Mouse (Mus musculus) MEL (cell line): Measurements from ENCODE around the gene Wdr37. TPM values are rescaled to one million over a fixed set of nuclear protein-coding genes. Genes with fewer than 3 reads are reported as not detected.

ENCODE experiments used
- DNase-seq: peaks from one replicate; pipeline ENCODE4 v3.0.0; 2011; ENCODE audit warnings: low read depth, low spot score
- H3K27ac ChIP-seq: 2 replicates; pipeline ENCODE4 v1.5.1; 2012; ENCODE audit warnings: low read depth, mild to moderate bottlenecking, control low read depth, low read length, moderate library complexity; ENCODE audit not compliant: control insufficient read depth
- H3K27me3 ChIP-seq, 2 experiments: fragments of 150-350 bp in 1 of 2; sonication (generic) in 1 of 2; 2 replicates each; pipeline ENCODE4 v1.6.1; 2012; ENCODE audit warnings: low read length in 2 of 2, mild to moderate bottlenecking in 2 of 2, improper control_type of control experiment in 1 of 2, moderate library complexity in 1 of 2; ENCODE audit not compliant: insufficient read depth in 2 of 2, control insufficient read depth in 1 of 2
- H3K36me3 ChIP-seq, 2 experiments: 2 replicates each; pipeline ENCODE4 v1.6.1; 2012 to 2014; ENCODE audit warnings: low read length in 2 of 2, improper control_type of control experiment in 1 of 2, inconsistent platforms in 1 of 2, mild to moderate bottlenecking in 1 of 2; ENCODE audit not compliant: insufficient read depth in 2 of 2, control insufficient read depth in 1 of 2
- H3K4me1 ChIP-seq, 2 experiments: fragments of 150-350 bp in 1 of 2; sonication (generic) in 1 of 2; 2 replicates each; pipeline ENCODE4 v1.6.1; 2012; ENCODE audit warnings: low read length in 2 of 2, improper control_type of control experiment in 1 of 2, mild to moderate bottlenecking in 1 of 2; ENCODE audit not compliant: insufficient read depth in 2 of 2, control insufficient read depth in 1 of 2
- H3K4me3 ChIP-seq, 2 experiments: fragments of 150-350 bp in 1 of 2; sonication (generic) in 1 of 2; 2 replicates each; pipeline ENCODE4 v1.5.1; 2012; ENCODE audit warnings: low read depth in 2 of 2, low read length in 2 of 2, mild to moderate bottlenecking in 2 of 2, moderate library complexity in 2 of 2, control low read depth in 1 of 2, improper control_type of control experiment in 1 of 2; ENCODE audit not compliant: control insufficient read depth in 1 of 2, insufficient read depth in 1 of 2
- H3K79me2 ChIP-seq: 2 replicates; pipeline ENCODE4 v1.6.1; 2012; ENCODE audit warnings: mild to moderate bottlenecking, low read length, moderate library complexity; ENCODE audit not compliant: control insufficient read depth, poor library complexity, insufficient read depth
- H3K9ac ChIP-seq: 2 replicates; pipeline ENCODE4 v1.6.1; 2012; ENCODE audit warnings: low read depth, mild to moderate bottlenecking, control low read depth, low read length, moderate library complexity; ENCODE audit not compliant: control insufficient read depth, poor library complexity, severe bottlenecking
- H3K9me3 ChIP-seq: fragments of 150-350 bp; sonication (generic); replicated peaks from 2 replicates; pipeline ENCODE4 v1.6.1; 2012; ENCODE audit warnings: mild to moderate bottlenecking, low read length, improper control_type of control experiment, moderate library complexity; ENCODE audit not compliant: insufficient read depth
- CHD2 ChIP-seq: IDR thresholded peaks from 2 replicates; pipeline ENCODE4 v1.6.1; 2011; ENCODE audit warnings: low read length, improper control_type of control experiment
- E2F4 ChIP-seq: IDR thresholded peaks from 2 replicates; pipeline ENCODE4 v1.6.1; 2011; ENCODE audit warnings: low read depth, low read length, improper control_type of control experiment, borderline replicate concordance
- ETS1 ChIP-seq: IDR thresholded peaks from 2 replicates; pipeline ENCODE4 v1.6.1; 2012; ENCODE audit warnings: low read depth, mild to moderate bottlenecking, inconsistent platforms, low read length, improper control_type of control experiment, moderate library complexity
- GABPA ChIP-seq: IDR thresholded peaks from 2 replicates; pipeline ENCODE4 v1.6.1; 2012; ENCODE audit warnings: low read depth, mild to moderate bottlenecking, inconsistent platforms, low read length, improper control_type of control experiment, moderate library complexity
- GATA1 ChIP-seq: IDR thresholded peaks from 2 replicates; pipeline ENCODE4 v1.6.1; 2011; ENCODE audit warnings: low read depth, low read length, improper control_type of control experiment
- KAT2A ChIP-seq: conservative IDR thresholded peaks from 2 replicates; pipeline ENCODE4 v1.6.1; 2012; ENCODE audit warnings: low read depth, low read length, improper control_type of control experiment, inconsistent platforms
- MAZ ChIP-seq: IDR thresholded peaks from 2 replicates; pipeline ENCODE4 v1.6.1; 2012; ENCODE audit warnings: low read depth, mild to moderate bottlenecking, inconsistent platforms, low read length, improper control_type of control experiment
- MEF2A ChIP-seq: IDR thresholded peaks from 2 replicates; pipeline ENCODE4 v1.6.1; 2014; ENCODE audit warnings: low read depth, mild to moderate bottlenecking, inconsistent platforms, low read length, improper control_type of control experiment; ENCODE audit not compliant: poor library complexity, insufficient replicate concordance, severe bottlenecking; ENCODE audit errors: extremely low read depth
- MXI1 ChIP-seq: IDR thresholded peaks from 2 replicates; pipeline ENCODE4 v1.6.1; 2011; ENCODE audit warnings: mild to moderate bottlenecking, low read depth, low read length, improper control_type of control experiment
- POLR2AphosphoS5 ChIP-seq: IDR thresholded peaks from 2 replicates; pipeline ENCODE4 v1.6.1; 2012; ENCODE audit warnings: low read depth, borderline replicate concordance, mild to moderate bottlenecking, inconsistent platforms, low read length, moderate library complexity, mixed read lengths
- RAD21 ChIP-seq: IDR thresholded peaks from 2 replicates; pipeline ENCODE4 v1.6.1; 2011; ENCODE audit warnings: mild to moderate bottlenecking, low read depth, low read length, improper control_type of control experiment
- RCOR1 ChIP-seq: IDR thresholded peaks from 2 replicates; pipeline ENCODE4 v1.6.1; 2012; ENCODE audit warnings: low read depth, mild to moderate bottlenecking, inconsistent platforms, low read length, improper control_type of control experiment
- SIN3A ChIP-seq: IDR thresholded peaks from 2 replicates; pipeline ENCODE4 v1.6.1; 2012; ENCODE audit warnings: low read length, improper control_type of control experiment, inconsistent platforms
- SMC3 ChIP-seq: IDR thresholded peaks from 2 replicates; pipeline ENCODE4 v1.6.1; 2011; ENCODE audit warnings: low read depth, low read length, improper control_type of control experiment
- TAL1 ChIP-seq: IDR thresholded peaks from 2 replicates; pipeline ENCODE4 v1.6.1; 2012; ENCODE audit warnings: mild to moderate bottlenecking, inconsistent platforms, low read length, moderate library complexity, mixed read lengths
- USF1 ChIP-seq: IDR thresholded peaks from 2 replicates; pipeline ENCODE4 v1.6.1; 2014; ENCODE audit warnings: low read depth, mild to moderate bottlenecking, inconsistent platforms, low read length, improper control_type of control experiment, moderate library complexity
- ZNF384 ChIP-seq: IDR thresholded peaks from 2 replicates; pipeline ENCODE4 v1.6.1; 2012; ENCODE audit warnings: low read depth, mild to moderate bottlenecking, inconsistent platforms, low read length, improper control_type of control experiment
- polyA plus RNA-seq, 2 experiments: library from polyadenylated mRNA; stranded (reverse) in 1 of 2; unstranded in 1 of 2; fragments of >175 nt in 1 of 2; fragments of >200 nt in 1 of 2; gene quantifications; 2 replicates each; pipeline versions ENCODE4 v1.2.1 to v1.2.4; 2012; ENCODE audit warnings: low replicate concordance in 2 of 2, low read depth in 1 of 2; ENCODE audit not compliant: insufficient read length in 2 of 2, insufficient read depth in 1 of 2, missing spikeins in 1 of 2
- total RNA-seq: library from RNA; depleted of rRNA; stranded (reverse); fragments of 300-350 nt; gene quantifications from 2 replicates; pipeline ENCODE4 v1.2.3, GENCODE M21; 2012

The Wdr37 gene
- total and polyA plus RNA-seq, 3 experiments = 8.6 to 14.7 TPM; not detected in 1

DNA sequence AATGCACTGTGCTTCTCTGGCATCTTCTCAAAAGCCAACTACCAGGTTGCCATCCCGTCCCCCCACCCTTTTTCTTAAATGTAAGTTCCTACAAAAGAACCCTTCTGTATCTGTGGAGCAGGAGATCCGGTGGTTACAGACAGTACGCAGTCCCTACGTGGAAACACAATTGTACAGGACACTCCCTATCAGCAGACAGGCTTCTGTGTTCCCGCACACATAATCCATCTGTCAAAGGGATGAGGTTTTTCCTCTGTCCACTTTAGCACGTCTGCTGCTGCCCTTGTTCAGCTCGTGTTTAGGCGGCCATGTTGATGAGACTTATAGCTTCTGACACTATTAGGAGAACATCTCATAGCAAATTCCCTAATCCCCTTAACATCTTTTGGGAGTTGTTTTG, 48.2 kb downstream of the Wdr37 start:
- H3K36me3 ChIP-seq = peaks cover 0 to 7% of the 10 kb centered on the region in 2 experiments; a peak in 2 of 4 replicates
- H3K79me2 ChIP-seq = no peaks in the 10 kb centered on the region
- no peaks in the 10 kb centered on the region for H3K27me3 ChIP-seq

DNA sequence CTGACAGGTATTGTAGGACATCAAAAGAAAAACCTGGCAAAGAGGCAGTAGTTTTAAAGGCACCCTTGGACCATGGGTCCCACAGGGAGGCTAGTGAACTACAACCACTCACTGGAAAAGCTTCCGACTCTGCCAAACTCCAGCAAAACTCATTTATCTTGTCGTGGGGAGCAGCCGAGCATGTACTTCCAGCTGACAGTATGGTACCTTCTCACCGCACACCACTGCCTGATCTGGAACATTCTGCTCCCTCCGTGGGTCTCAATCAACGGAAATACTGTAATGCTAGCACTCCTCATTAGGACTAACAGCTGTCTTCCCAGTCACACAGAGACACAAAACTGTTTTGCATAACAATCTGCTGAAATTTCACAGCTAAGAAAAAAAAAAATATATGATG, 48.6 kb downstream of the Wdr37 start:
- Histone ChIP-seq H3K27me3 (no peaks in the 10 kb centered on the region), H3K79me2 (no peaks in the 10 kb centered on the region), H3K36me3 (peaks cover 0 to 9% of the 10 kb centered on the region in 2 experiments; a peak in 2 of 4 replicates), H3K9ac (no peak overlapping the region), H3K4me1 (no peaks in the 10 kb centered on the region), H3K9me3 (no peaks in the 10 kb centered on the region), H3K4me3 (no peak overlapping the region), H3K27ac (no peak overlapping the region)
- no peak for DNase-seq
- TF ChIP-seq SMC3 (no peak), RAD21 (no peak), MXI1 (no peak), KAT2A (no peak), MEF2A (no peak), ETS1 (no peak), GATA1 (no peak), TAL1 (no peak), GABPA (no peak), POLR2AphosphoS5 (no peak), CHD2 (no peak)

More for the DNA sequence above, 48.2 kb downstream of the Wdr37 start:
- Histone ChIP-seq H3K9me3 (no peaks in the 10 kb centered on the region), H3K9ac (no peak overlapping the region), H3K27ac (no peak overlapping the region), H3K4me3 (no peak overlapping the region), H3K4me1 (no peaks in the 10 kb centered on the region)
- no peak for DNase-seq
- TF ChIP-seq SIN3A (no peak), ETS1 (no peak), USF1 (no peak), ZNF384 (no peak), MXI1 (no peak), CHD2 (no peak), MAZ (no peak), E2F4 (no peak), RCOR1 (no peak), RAD21 (no peak)
